Mouse (Mus musculus) ES-Bruce4 (cell line): ENCODE data around the gene Fkbp14.

Experiments used
- CTCF ChIP-seq: IDR thresholded peaks from one replicate; pipeline ENCODE4 v1.8.1; 2011; ENCODE audit warnings: low read depth, low read length
- EP300 ChIP-seq: IDR thresholded peaks from 2 replicates; pipeline ENCODE4 v1.6.1; 2011; ENCODE audit warnings: low read depth, low read length; ENCODE audit not compliant: insufficient read depth
- POLR2A ChIP-seq: IDR thresholded peaks from one replicate; pipeline ENCODE4 v1.8.1; 2011; ENCODE audit warnings: low read length; ENCODE audit not compliant: insufficient read depth

DNA sequence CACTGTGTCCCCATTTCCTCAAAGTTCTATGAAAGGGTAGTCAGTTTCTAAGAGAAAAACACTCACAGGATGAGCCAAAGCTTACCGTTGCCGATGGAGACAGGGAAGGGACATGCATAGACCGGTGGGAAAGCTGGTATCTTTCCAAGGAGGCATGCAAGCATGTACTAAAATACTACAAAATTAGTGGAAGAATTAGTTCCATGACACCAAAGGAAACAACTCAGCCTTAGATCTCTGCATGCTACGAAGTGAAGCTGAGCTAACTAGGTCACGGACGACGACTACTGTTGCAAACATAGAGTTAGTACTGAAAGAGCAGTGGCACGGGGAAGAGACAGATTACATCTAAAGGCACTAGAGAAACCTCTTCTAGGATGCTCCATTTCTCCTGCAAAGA, 10.2 kb downstream of the Fkbp14 start:
- TF ChIP-seq CTCF, result no peak
- no peak for TF ChIP-seq POLR2A
- TF ChIP-seq EP300, result no peak
